Mouse (Mus musculus): ENCODE measurements around the gene Nkx2-3. TPM values are rescaled to one million over a fixed set of nuclear protein-coding genes. Genes with fewer than 3 reads are reported as not detected.

Gene Nkx2-3
- polyA plus RNA-seq, 1 experiment from 2014 or later, result not detected

DNA sequence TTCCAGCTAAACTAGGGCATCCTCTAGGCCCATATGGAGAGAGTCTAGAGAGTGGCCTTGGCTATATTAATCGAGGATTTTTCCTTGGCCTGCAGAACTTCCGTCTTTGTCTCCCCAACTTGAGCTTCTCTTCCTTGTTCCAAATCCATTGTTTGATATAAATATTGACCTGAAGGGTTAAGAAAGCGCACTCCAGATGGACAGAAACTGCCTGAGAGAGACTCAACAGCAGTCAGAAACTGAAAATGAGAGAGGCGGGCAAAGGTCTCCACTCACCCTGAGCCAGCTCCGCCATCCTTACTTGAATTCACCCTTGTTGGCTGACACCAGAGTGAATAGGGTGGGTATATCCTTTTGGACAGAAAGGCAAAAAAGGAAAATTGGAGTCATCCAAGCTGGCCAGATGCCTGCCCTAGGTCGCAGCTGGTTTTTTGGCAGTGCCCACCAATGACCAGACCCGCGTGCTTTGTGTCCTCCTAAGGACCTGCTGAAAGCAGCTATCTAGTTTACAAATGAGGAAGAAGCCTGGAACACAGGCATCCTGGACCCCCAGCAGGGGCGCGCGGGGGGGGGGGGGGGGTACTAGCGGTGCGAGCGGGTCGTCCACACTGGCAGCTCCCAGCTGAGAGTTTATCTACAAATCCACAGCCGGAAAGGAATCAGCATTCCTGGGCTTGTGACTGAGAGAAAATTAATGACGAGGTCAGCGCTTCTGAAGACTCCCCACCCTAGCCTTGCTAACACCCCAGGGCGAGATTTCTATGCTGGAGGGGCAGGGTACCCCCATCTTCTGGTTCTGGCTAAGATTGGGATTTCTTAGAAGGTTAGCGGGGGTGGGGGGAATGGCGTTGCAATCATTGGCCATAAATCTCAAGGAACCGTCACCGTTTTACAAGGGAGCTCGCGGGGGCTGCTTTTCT, 13.1 kb upstream of the Nkx2-3 start:
- H3K9me3 ChIP-seq, result no peaks in the 10 kb centered on the region
- H3K9ac ChIP-seq, result no peak overlapping the region
- 6% methylated on average over 24 of the region's 25 CpGs for WGBS
- H3K4me1 ChIP-seq, result peaks cover 8% of the 10 kb centered on the region
- no peak overlapping the region for H3K27ac ChIP-seq
- H3K4me2 ChIP-seq, result no peak overlapping the region
- peaks cover 96% of the 10 kb centered on the region for H3K27me3 ChIP-seq
- H3K36me3 ChIP-seq, result no peaks in the 10 kb centered on the region
- no peak overlapping the region for H3K4me3 ChIP-seq
- no peak for ATAC-seq (ENCODE audit: insufficient number of reproducible peaks, low FRiP score, low TSS enrichment, low read depth)

DNA sequence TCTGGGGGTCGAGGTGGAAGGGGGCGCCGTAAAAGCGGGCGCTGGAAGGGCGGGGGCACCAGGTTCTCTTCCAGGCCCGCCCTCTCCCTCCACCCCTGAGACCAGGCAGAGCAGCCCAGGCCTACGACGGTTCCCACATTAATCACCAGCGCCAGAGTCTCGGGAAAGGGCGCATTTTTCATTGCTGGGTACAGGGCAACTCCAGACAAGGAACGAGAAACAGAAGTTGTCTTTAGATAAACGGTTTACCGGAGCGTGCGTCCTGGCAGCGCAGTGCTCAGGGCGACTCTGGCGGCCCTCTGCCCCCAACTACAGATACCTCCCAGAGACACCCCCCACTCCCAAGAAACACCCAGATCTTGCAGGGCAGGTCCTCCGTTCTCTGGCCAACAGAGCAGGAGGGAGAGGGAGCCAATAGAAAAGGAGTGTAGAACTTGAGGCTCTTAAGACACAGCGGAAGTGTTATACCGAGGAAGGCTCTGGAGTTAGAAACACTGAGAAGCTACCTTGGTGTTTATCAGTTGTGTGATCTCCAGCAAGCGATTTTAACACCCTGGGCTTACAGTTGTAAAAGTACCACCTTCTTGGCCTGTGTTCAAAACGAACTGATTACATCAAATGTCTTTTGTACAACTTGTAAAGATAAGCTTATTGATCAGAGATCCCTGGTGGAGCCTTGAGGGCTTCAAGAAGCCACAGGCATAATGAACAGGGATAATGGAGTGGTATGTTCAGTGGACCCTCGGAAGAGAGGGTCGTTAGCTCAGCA, 12.2 kb upstream of the Nkx2-3 start:
- Histone ChIP-seq H3K4me2 (no peak overlapping the region), H3K9me3 (no peaks in the 10 kb centered on the region), H3K36me3 (no peaks in the 10 kb centered on the region), H3K4me3 (no peak overlapping the region), H3K9ac (no peak overlapping the region), H3K27ac (no peak overlapping the region), H3K4me1 (peaks cover 8% of the 10 kb centered on the region), H3K27me3 (peaks cover 97% of the 10 kb centered on the region)
- no peak for ATAC-seq (ENCODE audit: insufficient number of reproducible peaks, low FRiP score, low TSS enrichment, low read depth)
- under 1% methylated on average over 27 of the region's 27 CpGs for WGBS

DNA sequence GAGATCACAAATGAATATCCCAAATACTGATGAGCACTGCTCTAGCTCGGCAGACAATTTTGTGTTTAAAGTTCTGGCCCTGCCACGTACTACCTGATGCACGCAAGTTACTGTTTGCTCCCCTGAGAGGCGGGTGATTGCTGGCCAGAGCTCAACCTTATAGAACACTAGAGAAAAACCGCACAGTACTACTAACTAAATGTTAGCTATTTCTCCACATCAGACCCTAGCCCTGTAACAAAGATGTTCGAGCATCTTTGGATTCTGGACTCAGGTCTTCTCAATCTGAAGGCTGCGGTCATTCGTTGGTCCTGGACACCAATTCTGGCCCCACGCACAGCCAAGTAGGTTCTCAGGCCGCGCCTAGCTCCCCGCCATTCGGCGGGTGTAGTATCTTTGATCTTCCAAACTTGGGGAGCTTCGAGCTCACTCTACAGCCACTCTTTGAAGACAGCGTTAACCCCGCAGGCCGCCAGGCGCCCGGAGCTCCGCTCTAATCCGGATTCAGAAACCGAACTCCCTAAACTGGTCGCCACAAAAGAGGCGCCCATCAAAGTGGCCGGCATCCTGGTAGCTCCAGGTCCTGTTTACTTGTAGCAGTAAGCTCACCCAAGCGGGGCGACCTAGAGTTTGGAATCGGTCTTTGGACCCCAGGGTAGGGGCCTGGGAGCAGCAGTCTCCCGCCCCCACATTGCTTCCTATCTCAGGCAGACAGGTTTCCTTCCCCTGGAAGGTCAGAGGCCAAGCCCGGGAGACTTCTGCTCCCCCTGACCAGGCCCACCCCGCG, 11.4 kb upstream of the Nkx2-3 start:
- Histone ChIP-seq H3K9ac (no peak overlapping the region), H3K9me3 (no peaks in the 10 kb centered on the region), H3K27me3 (peaks cover 97% of the 10 kb centered on the region), H3K27ac (no peak overlapping the region), H3K4me1 (peaks cover 8% of the 10 kb centered on the region), H3K4me2 (no peak overlapping the region), H3K36me3 (no peaks in the 10 kb centered on the region), H3K4me3 (no peak overlapping the region)
- 2% methylated on average over 33 of the region's 33 CpGs for WGBS
- no peak for ATAC-seq (ENCODE audit: insufficient number of reproducible peaks, low FRiP score, low TSS enrichment, low read depth)

DNA sequence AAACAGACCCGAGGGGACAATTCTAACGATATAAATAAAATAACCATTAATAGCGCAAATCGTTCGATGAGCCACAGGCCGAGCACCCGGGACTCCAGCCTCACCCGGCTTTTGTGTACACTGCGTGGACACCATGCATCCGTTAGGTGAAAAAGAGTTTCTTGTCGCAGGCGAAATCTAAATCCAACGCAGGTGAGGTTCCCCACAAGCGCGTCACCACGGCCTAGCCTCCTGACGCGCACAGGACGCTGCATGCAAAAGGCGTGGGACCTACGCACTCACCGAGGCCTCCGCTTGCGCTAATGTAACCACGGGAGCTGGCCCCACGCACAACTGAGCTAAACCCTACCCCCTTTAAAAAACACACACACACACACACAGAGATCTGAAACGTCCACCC, 10.7 kb upstream of the Nkx2-3 start:
- Histone ChIP-seq H3K9me3 (no peaks in the 10 kb centered on the region), H3K4me1 (peaks cover 8% of the 10 kb centered on the region), H3K27me3 (peaks cover 96% of the 10 kb centered on the region), H3K4me3 (no peak overlapping the region), H3K27ac (no peak overlapping the region), H3K36me3 (no peaks in the 10 kb centered on the region), H3K4me2 (no peak overlapping the region), H3K9ac (no peak overlapping the region)
- no peak for ATAC-seq (ENCODE audit: insufficient number of reproducible peaks, low FRiP score, low TSS enrichment, low read depth)
- 3% methylated on average over 27 of the region's 27 CpGs for whole genome bisulfite sequencing

DNA sequence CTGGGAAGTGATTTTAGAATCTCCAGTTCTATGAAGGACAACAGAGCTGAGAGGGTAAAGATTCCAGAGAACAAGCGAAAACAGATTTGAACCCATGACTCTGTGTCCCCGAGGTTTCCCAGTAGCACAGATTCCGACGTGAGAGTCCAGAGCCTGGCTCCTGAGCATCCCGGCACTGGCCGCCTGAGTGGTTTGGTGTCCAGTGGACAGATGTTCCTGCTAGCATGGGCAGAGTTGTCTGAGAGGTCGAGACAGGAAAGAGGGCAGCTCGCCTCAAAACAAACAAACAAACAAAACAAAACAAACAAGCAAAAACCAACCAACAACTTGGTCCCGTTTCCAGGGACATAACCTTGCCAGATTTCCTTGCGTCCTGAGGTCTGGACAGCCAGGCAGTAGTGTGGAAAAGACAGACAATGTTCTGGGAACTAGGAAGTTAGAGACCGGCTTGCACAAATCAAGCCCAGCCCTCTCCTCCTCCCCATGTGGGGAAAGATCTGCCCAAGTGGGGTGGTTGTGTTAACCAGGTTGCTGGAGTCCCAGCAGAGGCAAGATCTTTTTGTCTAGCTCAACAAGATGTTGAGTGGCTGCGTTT, 10.0 kb upstream of the Nkx2-3 start:
- Histone ChIP-seq H3K9me3 (no peaks in the 10 kb centered on the region), H3K4me1 (peaks cover 12% of the 10 kb centered on the region), H3K27me3 (peaks cover 96% of the 10 kb centered on the region), H3K36me3 (no peaks in the 10 kb centered on the region), H3K4me2 (no peak overlapping the region), H3K9ac (no peak overlapping the region), H3K27ac (no peak overlapping the region), H3K4me3 (no peak overlapping the region)
- ATAC-seq (ENCODE audit: insufficient number of reproducible peaks, low FRiP score, low TSS enrichment, low read depth), result no peak
- 3% methylated on average over 12 of the region's 12 CpGs for WGBS

DNA sequence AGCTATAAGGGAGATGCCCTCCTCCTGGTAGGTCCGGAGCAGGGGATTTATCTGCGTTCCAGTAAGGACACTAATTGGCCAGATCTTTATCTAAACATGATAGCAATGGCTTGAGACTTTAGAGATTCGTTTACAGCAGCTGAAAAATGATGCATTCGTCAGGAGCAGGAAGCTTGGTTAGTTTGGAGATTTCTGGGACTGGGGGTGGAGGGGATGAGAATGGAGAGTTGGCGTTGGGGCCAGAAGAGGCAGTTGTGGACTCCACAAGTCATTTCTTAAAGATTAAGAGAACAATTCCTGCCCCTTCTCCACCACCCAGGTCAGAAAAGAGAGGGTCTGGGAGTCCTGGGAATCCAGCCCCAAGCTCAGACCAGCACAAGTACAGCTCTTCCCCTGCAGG, 8.6 kb upstream of the Nkx2-3 start:
- no peaks in the 10 kb centered on the region for H3K36me3 ChIP-seq
- H3K27ac ChIP-seq, result no peak overlapping the region
- no peak overlapping the region for H3K9ac ChIP-seq
- H3K4me3 ChIP-seq, result no peak overlapping the region
- no peaks in the 10 kb centered on the region for H3K9me3 ChIP-seq
- no peak for ATAC-seq (ENCODE audit: insufficient number of reproducible peaks, low FRiP score, low TSS enrichment, low read depth)
- peaks cover 93% of the 10 kb centered on the region for H3K27me3 ChIP-seq
- peaks cover 12% of the 10 kb centered on the region for H3K4me1 ChIP-seq
- no peak overlapping the region for H3K4me2 ChIP-seq
- WGBS, result 3% methylated on average over 5 of the region's 5 CpGs

DNA sequence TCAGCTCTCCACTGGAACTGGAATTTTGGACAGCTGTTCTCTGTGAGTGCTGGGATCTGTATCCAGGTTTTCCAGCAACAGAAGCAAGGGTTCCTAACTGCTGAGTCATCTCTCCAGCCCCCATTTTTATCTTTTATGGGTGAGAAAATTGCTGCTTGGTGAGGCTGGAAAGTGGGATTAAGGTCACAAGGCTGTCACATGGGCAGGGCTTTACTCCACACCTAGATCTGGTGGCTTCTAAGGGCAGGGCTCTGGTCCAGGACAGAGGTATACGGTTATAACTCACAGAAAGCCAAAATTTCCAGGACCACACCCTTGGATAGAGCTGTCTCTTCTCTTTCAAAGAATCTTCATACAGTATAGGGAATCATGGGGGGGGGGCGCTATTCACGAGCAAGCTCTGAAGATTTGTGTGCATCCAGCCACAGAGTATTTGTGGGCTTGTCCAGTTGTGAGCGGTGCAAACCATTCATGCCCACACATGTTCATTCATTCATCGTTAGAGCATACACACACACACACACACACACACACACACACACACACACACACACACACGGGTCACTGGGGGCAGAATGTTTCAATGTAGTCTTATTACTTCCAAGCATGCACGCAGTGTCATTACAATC, 7.5 kb upstream of the Nkx2-3 start:
- no peak overlapping the region for H3K27ac ChIP-seq
- H3K4me2 ChIP-seq, result no peak overlapping the region
- H3K4me1 ChIP-seq, result peaks cover 11% of the 10 kb centered on the region
- no peak for ATAC-seq (ENCODE audit: insufficient number of reproducible peaks, low FRiP score, low TSS enrichment, low read depth)
- H3K9ac ChIP-seq, result no peak overlapping the region
- no peak overlapping the region for H3K4me3 ChIP-seq
- peaks cover 91% of the 10 kb centered on the region for H3K27me3 ChIP-seq
- no peaks in the 10 kb centered on the region for H3K9me3 ChIP-seq
- H3K36me3 ChIP-seq, result no peaks in the 10 kb centered on the region
- WGBS, result 3% methylated on average over 7 of the region's 7 CpGs

DNA sequence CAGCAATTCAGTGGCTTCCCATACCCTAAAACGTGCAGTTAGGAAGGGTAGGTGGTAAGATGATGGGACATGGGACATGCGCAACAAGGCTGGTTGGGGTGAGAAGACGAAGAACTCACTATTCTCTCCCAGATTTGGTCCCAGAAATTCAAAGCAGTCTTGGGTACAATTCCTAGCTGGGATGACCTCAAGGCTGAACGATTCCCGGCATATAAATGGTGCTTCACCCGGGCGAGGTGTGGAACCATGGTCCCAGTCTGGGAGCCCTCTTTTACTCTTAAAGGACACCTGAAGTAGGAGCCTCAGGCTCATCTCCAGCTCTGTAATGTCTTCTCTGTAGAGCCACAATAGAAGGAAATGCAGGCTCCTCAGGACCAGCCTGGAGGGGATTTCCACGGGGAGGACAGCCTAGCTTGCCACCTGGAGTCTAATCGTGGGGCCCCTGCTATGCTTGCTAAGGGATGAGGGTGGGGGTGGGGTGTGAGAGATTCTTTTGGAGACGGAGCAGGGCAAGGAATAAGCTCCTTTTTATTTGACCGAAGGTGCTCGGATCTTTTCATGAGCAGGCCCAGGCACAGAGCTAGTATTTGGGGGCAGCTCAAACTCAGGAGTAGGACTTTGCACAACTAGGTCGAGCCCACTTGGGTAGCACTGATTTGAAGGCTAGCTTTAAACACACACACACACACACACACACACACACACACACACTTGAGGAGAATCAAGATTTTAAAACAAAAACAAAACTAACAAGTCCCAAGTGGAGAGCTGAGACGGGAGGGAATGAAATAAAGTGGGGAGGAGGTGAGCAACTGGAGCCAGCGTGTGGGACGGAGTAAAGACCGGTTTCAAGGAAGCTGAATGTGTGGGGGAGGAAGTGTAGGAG, 6.2 kb upstream of the Nkx2-3 start:
- Histone ChIP-seq H3K9me3 (no peaks in the 10 kb centered on the region), H3K4me2 (no peak overlapping the region), H3K36me3 (no peaks in the 10 kb centered on the region), H3K4me3 (no peak overlapping the region), H3K27ac (no peak overlapping the region), H3K27me3 (peaks cover 91% of the 10 kb centered on the region), H3K4me1 (peaks cover 12% of the 10 kb centered on the region), H3K9ac (no peak overlapping the region)
- 4% methylated on average over 17 of the region's 17 CpGs for WGBS
- ATAC-seq (ENCODE audit: insufficient number of reproducible peaks, low FRiP score, low TSS enrichment, low read depth), result no peak

DNA sequence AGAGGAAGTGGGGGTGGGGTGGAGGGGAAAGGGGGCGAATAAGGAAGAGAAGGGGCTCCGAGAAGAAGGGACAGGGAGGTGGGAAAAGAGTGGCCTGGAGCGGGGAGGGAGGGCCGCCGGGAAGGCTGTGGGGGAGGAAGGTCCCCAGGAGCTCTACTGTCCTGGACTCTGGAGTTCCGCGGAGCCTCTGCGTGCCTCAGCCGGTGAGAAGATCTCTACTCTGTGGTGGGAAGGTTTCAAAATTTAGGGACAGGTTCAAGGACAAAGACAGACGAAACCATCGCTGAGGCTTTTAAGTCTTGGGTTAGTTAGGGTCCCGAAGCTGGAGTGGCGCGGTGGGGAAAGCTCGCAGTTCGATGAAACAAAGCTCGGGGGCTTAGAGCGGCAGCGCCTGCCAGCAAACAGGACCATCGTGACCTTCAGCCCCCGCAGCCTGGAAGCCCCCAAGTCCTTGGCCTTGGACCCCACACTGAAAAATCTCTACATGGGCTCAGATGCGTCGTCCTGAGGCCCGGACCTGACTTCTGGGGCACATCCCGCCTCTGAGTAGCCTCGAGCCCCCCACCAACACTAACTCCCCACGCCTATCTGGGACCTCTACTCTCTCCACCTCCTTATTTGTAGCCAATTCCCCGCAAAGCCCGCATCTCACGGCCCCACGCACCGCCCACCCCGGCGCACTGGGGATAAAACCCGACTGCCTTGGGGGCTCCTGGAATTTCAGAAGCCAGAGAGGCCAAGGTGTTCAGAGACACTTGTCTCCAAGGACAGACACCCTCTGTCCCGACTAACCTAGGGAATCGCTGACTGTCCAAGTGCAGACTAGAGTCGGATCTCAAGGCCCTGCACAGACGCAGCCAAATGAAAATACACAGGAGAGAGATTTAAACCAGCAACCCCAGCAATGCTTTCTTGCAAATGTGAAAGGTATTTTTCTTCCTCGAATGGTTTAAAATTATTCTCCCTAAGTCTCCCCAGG, 5.3 kb upstream of the Nkx2-3 start:
- H3K4me1 ChIP-seq, result peaks cover 10% of the 10 kb centered on the region
- no peak overlapping the region for H3K4me3 ChIP-seq
- no peak overlapping the region for H3K4me2 ChIP-seq
- WGBS, result 1% methylated on average over 40 of the region's 40 CpGs
- H3K9me3 ChIP-seq, result no peaks in the 10 kb centered on the region
- ATAC-seq (ENCODE audit: insufficient number of reproducible peaks, low FRiP score, low TSS enrichment, low read depth), result no peak
- no peak overlapping the region for H3K9ac ChIP-seq
- no peak overlapping the region for H3K27ac ChIP-seq
- H3K27me3 ChIP-seq, result peaks cover 91% of the 10 kb centered on the region
- no peaks in the 10 kb centered on the region for H3K36me3 ChIP-seq

Measured in limb, embryonic 15.5 days (tissue).